Comparison of ENCODE assay signal across 8 mouse cellular contexts in genomic region chr3:142765778-142766165, GRCm38 (mm10). TPM values are rescaled to one million over a fixed set of nuclear protein-coding genes. Genes with fewer than 3 reads are reported as not detected.
DNase-seq lines count a peak whose midpoint lies in the region; ATAC-seq and TF ChIP-seq lines count a peak whose summit lies in the region.

No protein-coding gene starts in this region.

- H3K36me3 ChIP-seq in erythroblast, embryonic 14.5 days (ENCODE audit: control insufficient read depth), result peaks cover 2% of the 10 kb centered on the region
- H3K36me3 ChIP-seq in CH12.LX (replicated peaks in 1 of 2; ENCODE audit: control insufficient read depth in 1 of 2, insufficient read depth in 1 of 2, low read length in 1 of 2), result peaks cover under 1 to 24% of the 10 kb centered on the region in 2 experiments
- H3K36me3 ChIP-seq in forebrain, postnatal 0 days (ENCODE audit: insufficient read depth), result no peaks in the 10 kb centered on the region
- no peaks in the 10 kb centered on the region for H3K36me3 ChIP-seq in liver, postnatal 0 days (replicated peaks; ENCODE audit: insufficient read depth, low read length)

- no peaks in the 10 kb centered on the region for H3K9me3 ChIP-seq in erythroblast, embryonic 14.5 days (ENCODE audit: control insufficient read depth, low read length)
- H3K9me3 ChIP-seq in CH12.LX (replicated peaks; ENCODE audit: low read length), result no peaks in the 10 kb centered on the region
- H3K9me3 ChIP-seq in forebrain, postnatal 0 days (ENCODE audit: low read length), result no peaks in the 10 kb centered on the region
- no peaks in the 10 kb centered on the region for H3K9me3 ChIP-seq in liver, postnatal 0 days (ENCODE audit: low read length)

- dilution Hi-C loops in CH12.LX (cut with MboI; ENCODE audit: extremely low pct_ligation_motif_present, extremely low pct_unique_long_range_greater_than_20kb, low sequenced_read_pairs), result no loop called here

- in situ Hi-C loops in CH12.LX (cut with MboI; ENCODE audit: low pct_ligation_motif_present, low pct_unique_long_range_greater_than_20kb, low sequenced_read_pairs), result no loop called here

- peak; percentile 30 for DNase-seq in CH12.LX (ENCODE audit: extremely low read depth)
- no peak for DNase-seq in forebrain, postnatal 0 days
- no peak for DNase-seq in liver, postnatal 0 days
- DNase-seq in adrenal gland, adult 18-20 months (ENCODE audit: low spot score in 2 of 2), result no peak
- DNase-seq in left cerebral cortex, adult 8-10 months (ENCODE audit: low spot score in 2 of 2), result no peak
- DNase-seq in right cerebral cortex, postnatal 14 days, result no peak

- TF ChIP-seq CTCF in CH12.LX (conservative IDR thresholded peaks at IDR 0.05 in 1 of 2, IDR thresholded peaks at IDR 0.05 in 1 of 2; ENCODE audit: low read depth in 2 of 2, low read length in 2 of 2), result no peak
- TF ChIP-seq CTCF in forebrain, postnatal 0 days (IDR thresholded peaks at IDR 0.05; ENCODE audit: low read depth), result no peak
- TF ChIP-seq CTCF in liver, postnatal 0 days (IDR thresholded peaks at IDR 0.05; ENCODE audit: low read depth), result no peak

- no peak for TF ChIP-seq EP300 in CH12.LX (IDR thresholded peaks at IDR 0.05; ENCODE audit: low read length)
- no peak for TF ChIP-seq EP300 in liver, postnatal 0 days (IDR thresholded peaks at IDR 0.05; ENCODE audit: low read depth)

- peaks cover 41% of the 10 kb centered on the region for H3K4me1 ChIP-seq in erythroblast, embryonic 14.5 days (ENCODE audit: control insufficient read depth)
- peaks cover 11 to 51% of the 10 kb centered on the region in 2 experiments for H3K4me1 ChIP-seq in CH12.LX (ENCODE audit: control insufficient read depth in 1 of 2, insufficient read depth in 2 of 2)
- peaks cover 8% of the 10 kb centered on the region; the same call in 1 of the 2 replicates for H3K4me1 ChIP-seq in forebrain, postnatal 0 days (ENCODE audit: insufficient read depth)
- peaks cover 30% of the 10 kb centered on the region for H3K4me1 ChIP-seq in liver, postnatal 0 days (ENCODE audit: insufficient read depth)

- no peak for TF ChIP-seq POLR2A in CH12.LX (IDR thresholded peaks at IDR 0.05; ENCODE audit: low read depth, low read length)

- peak overlapping the region; percentile 97 for H3K4me3 ChIP-seq in erythroblast, embryonic 14.5 days (replicated peaks)
- H3K4me3 ChIP-seq in CH12.LX (replicated peaks in 1 of 3; ENCODE audit: low read depth in 2 of 3, low read length in 2 of 3, poor library complexity in 1 of 3), result peak overlapping the region; percentile 70 to 99 (median 77)
- H3K4me3 ChIP-seq in forebrain, postnatal 0 days (ENCODE audit: low read depth, low read length), result peak overlapping the region; percentile 99
- peak overlapping the region; percentile 96 for H3K4me3 ChIP-seq in liver, postnatal 0 days (ENCODE audit: low read depth, low read length)

- ATAC-seq in erythroblast, adult 5-6 weeks (replicated peaks; ENCODE audit: low FRiP score, poor library complexity, severe bottlenecking), result no peak
- no peak for ATAC-seq in forebrain, postnatal 0 days
- no peak for ATAC-seq in liver, postnatal 0 days

- peaks cover 51% of the 10 kb centered on the region for H3K79me2 ChIP-seq in CH12.LX (replicated peaks; ENCODE audit: control insufficient read depth, extremely low read depth, insufficient read depth, poor library complexity, severe bottlenecking)

- H3K4me2 ChIP-seq in CH12.LX (ENCODE audit: insufficient read depth, low read depth, poor library complexity, severe bottlenecking), result peak overlapping the region; percentile 97
- peak overlapping the region; percentile 79 for H3K4me2 ChIP-seq in forebrain, postnatal 0 days (ENCODE audit: low read depth)
- H3K4me2 ChIP-seq in liver, postnatal 0 days (ENCODE audit: low read depth, low read length), result peak overlapping the region; percentile 78

- H3K9ac ChIP-seq in CH12.LX (ENCODE audit: insufficient read depth, low read depth), result peak overlapping the region; percentile 84
- peak overlapping the region; percentile 91 for H3K9ac ChIP-seq in forebrain, postnatal 0 days
- peak overlapping the region; percentile 96 for H3K9ac ChIP-seq in liver, postnatal 0 days (replicated peaks)

- H3K27ac ChIP-seq in CH12.LX (ENCODE audit: insufficient read depth, low read depth), result no peak overlapping the region
- peak overlapping the region; percentile 85; the same call in 1 of the 2 replicates for H3K27ac ChIP-seq in forebrain, postnatal 0 days (ENCODE audit: low read depth, low read length)
- H3K27ac ChIP-seq in liver, postnatal 0 days (ENCODE audit: low read depth), result peak overlapping the region; percentile 96

- 20% methylated on average over 10 of the region's 10 CpGs for WGBS in forebrain, postnatal 0 days
- WGBS in liver, postnatal 0 days (ENCODE audit: insufficient replicate concordance), result 9% methylated on average over 10 of the region's 10 CpGs

- no peak for TF ChIP-seq RAD21 in CH12.LX (IDR thresholded peaks at IDR 0.05; ENCODE audit: low read depth, low read length)

- no peaks in the 10 kb centered on the region for H3K27me3 ChIP-seq in erythroblast, embryonic 14.5 days (ENCODE audit: control insufficient read depth)
- H3K27me3 ChIP-seq in CH12.LX (replicated peaks), result no peaks in the 10 kb centered on the region
- H3K27me3 ChIP-seq in forebrain, postnatal 0 days (ENCODE audit: insufficient read depth, low read length), result no peaks in the 10 kb centered on the region
- H3K27me3 ChIP-seq in liver, postnatal 0 days (ENCODE audit: insufficient read depth, low read length), result no peaks in the 10 kb centered on the region

TF ChIP-seq in CH12.LX, 34 proteins besides CTCF, POLR2A, EP300 and RAD21:
- TF ChIP-seq MAZ (IDR thresholded peaks at IDR 0.05; ENCODE audit: low read depth, low read length) (0 out of 2 replicates have a peak, but pooled peaks have one; percentile 21), KAT2A (IDR thresholded peaks at IDR 0.05; ENCODE audit: insufficient replicate concordance, low read length) (no peak), CHD1 (IDR thresholded peaks at IDR 0.05; ENCODE audit: low read depth, low read length) (peak; percentile 40), USF1 (IDR thresholded peaks at IDR 0.05; ENCODE audit: low read depth, low read length) (no peak), MAX (IDR thresholded peaks at IDR 0.05; ENCODE audit: low read length) (no peak), ZNF384 (IDR thresholded peaks at IDR 0.05; ENCODE audit: low read depth, low read length) (peak; percentile 68)

RNA-seq across cellular contexts. Expression of gene Gtf2b, which starts 0.9 kb away (rescaled TPM):
- 0.28 and 0.42 TPM in 2 replicates for polyA plus RNA-seq in erythroblast, embryonic 14.5 days (2012)
- total RNA-seq in erythroblast, adult 5-6 weeks (2015; ENCODE audit: low replicate concordance), result 33.0 and 35.5 TPM in 2 replicates
- 35.1 and 48.7 TPM in 2 replicates for total RNA-seq in erythroblast, adult 5-6 weeks (2017; ENCODE audit: low replicate concordance)
- 120 and 144 TPM in 2 replicates for total RNA-seq in CH12.LX (2012; rRNA removed)
- 297 and 321 TPM in 2 replicates for total RNA-seq in CH12.LX (2014; rRNA removed)
- 138 and 151 TPM in 2 replicates for polyA plus RNA-seq in CH12.LX (2012; ENCODE audit: insufficient read length, low read depth)
- 47.1 and 55.0 TPM in 2 replicates for total RNA-seq in forebrain, postnatal 0 days (2014; rRNA removed)
- polyA plus RNA-seq in forebrain, postnatal 0 days (2015; fragmentation: Nextera tagmentation; extraction: Ambion mirVana), result 59.8 and 72.1 TPM in 2 replicates
- 74.6 and 75.4 TPM in 2 replicates for polyA plus RNA-seq in liver, postnatal 0 days (2015; fragmentation: Nextera tagmentation; extraction: Ambion mirVana)
- total RNA-seq in adrenal gland, adult 18-20 months (2021), result 10 to 100 TPM; 54.0 to 67.5 TPM
- 10 to 100 TPM; 37.2 to 45.1 (median 40.0) TPM for total RNA-seq in left cerebral cortex, adult 8-10 months (2022)
